Mouse (Mus musculus): ENCODE measurements at regions not wholly inside any gene's neighbourhood (a gene's known extent, or its start where the extent isn't known, plus 50 kb on each side); places are given as distances from the start of the nearest gene placed in this dataset.

- Histone ChIP-seq H3K9me3 (no peaks in the 10 kb centered on the region), H3K4me2 (replicated peaks) (no peak overlapping the region), H3K36me3 (no peaks in the 10 kb centered on the region), H3K27ac (no peak overlapping the region), H3K4me1 (no peaks in the 10 kb centered on the region), H3K4me3 (no peak overlapping the region), H3K27me3 (replicated peaks) (no peaks in the 10 kb centered on the region), H3K9ac (no peak overlapping the region)
- ATAC-seq (ENCODE audit: low FRiP score, low read depth) = no peak
- WGBS = 89% methylated on average over 1 of the region's 1 CpGs
Observed at GRCm38 (mm10) chr3:19425322-19425721, 203.2 kb downstream of the 1700064H15Rik start.

DNA sequence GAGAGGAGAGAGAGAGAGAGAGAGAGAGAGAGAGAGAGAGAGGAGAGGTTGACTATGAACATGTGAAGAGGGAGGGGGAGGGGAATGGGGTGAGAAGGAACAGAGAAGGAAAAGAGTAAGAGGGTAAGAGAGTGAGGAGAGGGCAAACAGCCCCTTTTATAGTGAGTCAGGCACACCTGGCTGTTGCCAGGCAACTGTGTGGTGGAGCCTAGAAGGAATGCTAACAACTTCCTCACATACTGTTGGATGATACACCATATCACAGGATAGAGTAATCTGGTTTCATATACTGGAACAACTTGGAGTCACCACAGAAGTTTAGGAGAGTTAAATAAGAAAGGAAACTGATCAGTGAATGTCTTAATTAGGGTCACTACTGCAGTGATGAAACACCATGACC is 204.1 kb downstream of the 1700064H15Rik start:
- ATAC-seq (ENCODE audit: low FRiP score, low read depth) = no peak
- no peak overlapping the region for H3K9ac ChIP-seq
- no peaks in the 10 kb centered on the region for H3K4me1 ChIP-seq
- no peak overlapping the region for H3K4me3 ChIP-seq
- H3K36me3 ChIP-seq = no peaks in the 10 kb centered on the region
- no peak overlapping the region for H3K4me2 ChIP-seq (replicated peaks)
- no peak overlapping the region for H3K27ac ChIP-seq
- no peaks in the 10 kb centered on the region for H3K27me3 ChIP-seq (replicated peaks)
- H3K9me3 ChIP-seq = no peaks in the 10 kb centered on the region

DNA sequence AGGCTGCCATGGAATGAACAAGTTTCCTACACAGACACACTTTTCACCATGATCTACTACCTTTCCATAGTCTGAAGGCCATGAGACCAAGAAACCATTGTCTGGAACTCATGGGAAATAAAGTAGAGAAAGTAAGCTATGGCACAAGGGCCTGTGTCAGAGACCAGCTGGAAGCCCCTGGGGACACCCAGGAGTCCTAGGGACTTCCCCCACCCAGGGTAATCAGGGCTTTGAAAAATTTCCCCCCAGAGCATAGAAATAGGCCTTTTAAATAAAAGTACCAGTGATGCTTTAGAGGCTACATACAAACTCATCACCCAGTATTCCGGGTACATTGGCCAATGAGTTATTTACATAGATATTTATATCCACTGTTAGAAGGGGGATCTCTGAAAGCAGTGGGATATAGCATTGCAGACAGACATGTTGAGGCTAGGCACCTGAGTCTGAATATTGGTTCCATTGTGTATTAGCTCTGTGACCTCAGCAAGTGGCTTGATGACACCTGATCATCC is 207.0 kb downstream of the 1700064H15Rik start:
- no peaks in the 10 kb centered on the region for H3K9me3 ChIP-seq
- H3K27me3 ChIP-seq (replicated peaks) = no peaks in the 10 kb centered on the region
- 85% methylated on average over 1 of the region's 1 CpGs for WGBS
- H3K9ac ChIP-seq = no peak overlapping the region
- H3K4me3 ChIP-seq = no peak overlapping the region
- H3K36me3 ChIP-seq = no peaks in the 10 kb centered on the region
- H3K4me2 ChIP-seq (replicated peaks) = no peak overlapping the region
- H3K27ac ChIP-seq = no peak overlapping the region
- H3K4me1 ChIP-seq = no peaks in the 10 kb centered on the region
- ATAC-seq (ENCODE audit: low FRiP score, low read depth) = no peak

- no peaks in the 10 kb centered on the region for H3K9me3 ChIP-seq
- no peaks in the 10 kb centered on the region for H3K36me3 ChIP-seq
- H3K9ac ChIP-seq = no peak overlapping the region
- H3K4me1 ChIP-seq = no peaks in the 10 kb centered on the region
- no peaks in the 10 kb centered on the region for H3K27me3 ChIP-seq (replicated peaks)
- H3K27ac ChIP-seq = no peak overlapping the region
- no peak overlapping the region for H3K4me3 ChIP-seq
- no peak overlapping the region for H3K4me2 ChIP-seq (replicated peaks)
- ATAC-seq (ENCODE audit: low FRiP score, low read depth) = no peak
- WGBS = 97% methylated on average over 5 of the region's 5 CpGs
Observed at GRCm38 (mm10) chr3:19420912-19421311, 207.6 kb downstream of the 1700064H15Rik start.

DNA sequence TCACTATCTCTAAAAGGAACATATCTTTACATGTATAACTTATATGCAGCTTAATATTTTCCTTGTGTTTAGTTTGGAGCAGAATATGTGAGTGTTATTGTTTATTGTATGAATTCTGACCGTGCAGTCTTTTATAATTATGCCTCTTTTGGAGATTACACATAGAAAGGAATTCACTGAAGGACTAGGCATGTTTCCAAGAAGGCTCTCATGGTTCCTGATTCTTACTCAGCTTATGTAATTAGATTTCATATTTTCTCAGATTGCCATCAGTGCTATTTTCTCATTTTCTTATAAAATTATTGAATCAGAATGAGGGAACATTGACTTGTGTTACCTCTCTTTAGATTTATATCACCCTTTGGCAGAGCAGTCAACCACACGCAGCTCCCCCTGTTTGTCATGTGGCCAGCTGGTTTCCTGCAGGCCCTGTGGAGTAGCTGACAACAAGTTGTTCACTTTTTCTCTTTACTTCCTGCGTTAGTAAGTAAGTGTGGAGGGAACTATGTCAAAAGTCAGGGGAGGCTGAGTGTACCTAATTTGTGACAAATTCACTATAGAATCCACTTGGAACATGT is 217.4 kb downstream of the 1700064H15Rik start:
- no peak overlapping the region for H3K4me3 ChIP-seq
- no peaks in the 10 kb centered on the region for H3K9me3 ChIP-seq
- H3K36me3 ChIP-seq = no peaks in the 10 kb centered on the region
- H3K27ac ChIP-seq = no peak overlapping the region
- WGBS = 64% methylated on average over 3 of the region's 3 CpGs
- H3K4me2 ChIP-seq (replicated peaks) = no peak overlapping the region
- no peak overlapping the region for H3K9ac ChIP-seq
- H3K4me1 ChIP-seq = 0 out of 2 replicates have a peak, but pooled peaks cover 6% of the 10 kb centered on the region
- no peaks in the 10 kb centered on the region for H3K27me3 ChIP-seq (replicated peaks)
- ATAC-seq (ENCODE audit: low FRiP score, low read depth) = no peak

DNA sequence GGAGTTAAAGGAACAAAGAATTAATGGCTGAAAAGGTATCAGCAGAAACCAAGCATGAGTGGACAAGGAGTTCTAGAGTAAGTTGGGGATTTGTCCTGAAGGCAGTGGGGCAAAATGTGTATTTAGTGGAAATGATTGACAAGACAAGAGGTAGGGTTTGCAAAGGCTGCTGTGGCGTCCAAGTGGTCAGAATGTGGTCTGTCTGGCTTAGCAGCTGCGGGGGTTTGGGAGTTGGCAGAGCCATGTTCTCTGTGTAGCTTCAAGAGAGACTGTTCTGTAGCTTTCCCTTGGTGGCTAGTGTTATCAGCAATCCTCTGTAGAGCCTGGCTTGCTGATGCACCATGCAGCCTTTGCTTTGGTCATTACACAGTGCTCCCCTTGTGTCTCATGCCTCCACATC is 220.2 kb downstream of the 1700064H15Rik start:
- no peak overlapping the region for H3K4me3 ChIP-seq
- H3K9ac ChIP-seq = no peak overlapping the region
- H3K27ac ChIP-seq = no peak overlapping the region
- H3K4me2 ChIP-seq (replicated peaks) = no peak overlapping the region
- 0 out of 2 replicates have a peak, but pooled peaks cover 6% of the 10 kb centered on the region for H3K4me1 ChIP-seq
- no peaks in the 10 kb centered on the region for H3K36me3 ChIP-seq
- WGBS = 73% methylated on average over 2 of the region's 2 CpGs
- H3K9me3 ChIP-seq = no peaks in the 10 kb centered on the region
- ATAC-seq (ENCODE audit: low FRiP score, low read depth) = no peak
- H3K27me3 ChIP-seq (replicated peaks) = no peaks in the 10 kb centered on the region

DNA sequence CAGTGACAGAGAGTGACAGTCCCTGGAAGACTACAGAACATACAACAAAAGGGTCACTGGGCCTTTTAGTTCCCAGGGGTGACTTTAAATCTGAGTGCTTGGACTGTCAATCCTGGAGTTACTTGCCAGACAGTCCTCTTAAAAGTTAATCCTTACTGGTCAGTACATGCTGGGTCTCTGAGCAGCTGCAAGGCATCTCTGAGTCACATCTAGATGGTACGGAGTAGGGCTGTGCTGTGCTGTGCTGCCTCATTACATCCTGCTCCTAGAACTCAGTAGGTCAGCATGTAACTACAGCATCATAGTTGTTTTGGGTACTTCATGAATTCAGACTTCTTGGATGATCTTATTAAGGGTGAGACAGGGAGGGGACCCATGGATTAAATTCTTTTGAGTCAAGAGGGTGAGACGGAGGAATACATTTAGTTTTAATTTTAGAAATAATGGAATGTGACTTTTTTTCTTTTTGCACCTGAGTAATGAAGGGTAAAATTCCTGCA is 220.8 kb downstream of the 1700064H15Rik start:
- no peaks in the 10 kb centered on the region for H3K27me3 ChIP-seq (replicated peaks)
- no peak overlapping the region for H3K4me2 ChIP-seq (replicated peaks)
- no peak overlapping the region for H3K27ac ChIP-seq
- H3K36me3 ChIP-seq = no peaks in the 10 kb centered on the region
- H3K9me3 ChIP-seq = no peaks in the 10 kb centered on the region
- 80% methylated on average over 2 of the region's 2 CpGs for WGBS
- ATAC-seq (ENCODE audit: low FRiP score, low read depth) = no peak
- no peak overlapping the region for H3K9ac ChIP-seq
- H3K4me1 ChIP-seq = 0 out of 2 replicates have a peak, but pooled peaks cover 6% of the 10 kb centered on the region
- H3K4me3 ChIP-seq = no peak overlapping the region

DNA sequence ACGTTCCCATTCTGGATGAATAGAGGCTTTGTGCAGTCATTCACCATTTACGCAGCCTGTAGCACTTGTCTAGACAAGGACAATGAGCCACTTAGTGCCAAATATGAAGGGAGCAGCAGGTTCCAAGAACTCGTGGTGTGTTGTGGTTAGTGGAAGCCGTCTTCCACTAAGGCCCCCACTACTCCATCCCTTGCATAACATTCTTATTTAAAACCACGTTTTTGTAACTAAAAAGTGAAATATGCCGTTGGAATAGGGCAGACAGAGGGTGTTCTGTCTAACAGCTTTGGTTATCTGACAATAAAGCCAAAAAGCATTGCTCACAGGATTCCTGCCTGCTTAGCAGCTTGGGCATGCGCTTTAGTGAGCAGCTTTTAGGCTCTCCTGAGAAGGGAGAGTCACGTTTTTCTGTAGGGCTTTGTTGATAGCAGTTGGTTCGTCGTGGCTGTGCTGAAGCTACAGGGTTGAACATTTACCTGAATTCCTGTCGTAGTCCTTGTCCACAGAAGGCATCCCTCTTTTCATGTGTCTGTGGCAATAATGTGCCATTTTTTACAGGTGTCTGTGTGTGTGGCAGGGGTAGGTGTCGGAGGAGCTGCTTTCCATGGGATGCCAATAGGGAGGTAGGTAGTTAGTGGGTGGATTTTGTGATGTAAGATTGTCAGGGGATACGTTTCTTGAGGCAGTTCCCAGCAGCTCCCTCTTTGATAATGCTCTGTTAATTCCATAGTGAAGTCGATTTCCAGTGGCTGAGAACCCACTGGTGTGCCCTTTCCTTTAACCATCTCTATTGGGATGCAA is 221.9 kb downstream of the 1700064H15Rik start:
- 0 out of 2 replicates have a peak, but pooled peaks cover 6% of the 10 kb centered on the region for H3K4me1 ChIP-seq
- H3K4me2 ChIP-seq (replicated peaks) = peak overlapping the region; percentile 41
- H3K27me3 ChIP-seq (replicated peaks) = no peaks in the 10 kb centered on the region
- ATAC-seq (ENCODE audit: low FRiP score, low read depth) = peak; percentile 87
- WGBS = 33% methylated on average over 14 of the region's 14 CpGs
- H3K9me3 ChIP-seq = no peaks in the 10 kb centered on the region
- H3K27ac ChIP-seq = no peak overlapping the region
- no peaks in the 10 kb centered on the region for H3K36me3 ChIP-seq
- H3K4me3 ChIP-seq = no peak overlapping the region
- H3K9ac ChIP-seq = no peak overlapping the region

DNA sequence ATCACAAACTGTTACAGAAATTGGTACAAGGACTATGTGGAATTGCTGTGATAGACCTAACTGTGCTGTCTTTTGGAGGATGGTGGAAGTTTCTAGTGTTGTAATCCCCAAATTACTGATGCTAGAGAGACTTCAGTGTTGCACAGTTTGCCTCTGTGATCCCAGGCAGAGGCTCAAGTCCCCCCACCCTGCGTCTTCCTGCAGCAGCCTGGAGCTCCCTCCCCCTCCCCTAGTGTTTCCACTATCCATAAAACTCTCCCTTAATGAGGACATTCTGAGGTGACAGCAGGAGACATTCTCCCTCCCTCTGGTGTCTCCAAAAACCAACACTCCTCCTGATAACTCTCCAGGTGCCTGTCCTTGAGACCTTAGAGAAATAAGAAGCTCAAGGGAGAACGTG is 242.8 kb downstream of the 1700064H15Rik start:
- 15% methylated on average over 2 of the region's 2 CpGs for WGBS
- no peak overlapping the region for H3K27ac ChIP-seq
- H3K4me2 ChIP-seq (replicated peaks) = no peak overlapping the region
- H3K4me1 ChIP-seq = no peaks in the 10 kb centered on the region
- no peaks in the 10 kb centered on the region for H3K36me3 ChIP-seq
- no peak overlapping the region for H3K4me3 ChIP-seq
- H3K9ac ChIP-seq = no peak overlapping the region
- no peaks in the 10 kb centered on the region for H3K27me3 ChIP-seq (replicated peaks)
- no peak for ATAC-seq (ENCODE audit: low FRiP score, low read depth)
- H3K9me3 ChIP-seq = no peaks in the 10 kb centered on the region

- Histone ChIP-seq H3K9ac (no peak overlapping the region), H3K4me3 (no peak overlapping the region), H3K4me2 (replicated peaks) (no peak overlapping the region), H3K36me3 (no peaks in the 10 kb centered on the region), H3K9me3 (no peaks in the 10 kb centered on the region), H3K27me3 (replicated peaks) (no peaks in the 10 kb centered on the region), H3K4me1 (no peaks in the 10 kb centered on the region), H3K27ac (no peak overlapping the region)
- no peak for ATAC-seq (ENCODE audit: low FRiP score, low read depth)
- 88% methylated on average over 1 of the region's 1 CpGs for WGBS
Observed at GRCm38 (mm10) chr3:19368998-19369397, 259.5 kb downstream of the 1700064H15Rik start.

DNA sequence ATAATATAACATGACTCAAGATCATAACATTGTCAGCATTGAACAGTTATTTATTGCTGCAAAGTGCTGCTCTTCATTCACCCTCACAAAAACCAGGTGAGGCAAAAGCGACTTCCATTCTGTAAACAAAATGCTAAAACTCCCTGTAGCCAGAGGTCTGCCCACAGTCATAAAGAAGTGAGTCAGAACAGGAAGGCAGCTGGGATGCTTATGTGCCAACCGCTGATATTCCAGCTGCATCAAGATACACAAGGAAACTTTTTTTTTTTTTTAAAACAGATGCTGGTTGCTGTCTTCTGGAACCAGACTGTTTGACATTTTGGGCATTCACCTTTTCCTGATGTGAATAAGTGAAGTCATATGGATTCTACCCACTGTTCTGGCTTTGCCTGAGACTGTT is 260.7 kb downstream of the 1700064H15Rik start:
- H3K9me3 ChIP-seq = no peaks in the 10 kb centered on the region
- no peak for ATAC-seq (ENCODE audit: low FRiP score, low read depth)
- H3K4me2 ChIP-seq (replicated peaks) = no peak overlapping the region
- no peaks in the 10 kb centered on the region for H3K4me1 ChIP-seq
- 84% methylated on average over 2 of the region's 2 CpGs for WGBS
- no peak overlapping the region for H3K9ac ChIP-seq
- H3K27me3 ChIP-seq (replicated peaks) = no peaks in the 10 kb centered on the region
- H3K36me3 ChIP-seq = no peaks in the 10 kb centered on the region
- H3K27ac ChIP-seq = no peak overlapping the region
- H3K4me3 ChIP-seq = no peak overlapping the region
